Mouse (Mus musculus) bone marrow, adult 2 months (tissue): Measurements from ENCODE around the gene Pmel. TPM values are rescaled to one million over a fixed set of nuclear protein-coding genes. Genes with fewer than 3 reads are reported as not detected.

ENCODE experiments used
- H3K27ac ChIP-seq: fragments of 200-500 bp; 2 replicates; pipeline ENCODE4 v1.5.1; 2012; ENCODE audit warnings: low read depth, mild to moderate bottlenecking, control low read depth, inconsistent platforms, low read length; ENCODE audit not compliant: control insufficient read depth, poor library complexity, insufficient read depth
- H3K4me1 ChIP-seq: fragments of 200-500 bp; 2 replicates; pipeline ENCODE4 v1.6.1; 2011; ENCODE audit warnings: low read length; ENCODE audit not compliant: control insufficient read depth, insufficient read depth
- H3K4me3 ChIP-seq: fragments of 200-500 bp; replicated peaks from 2 replicates; pipeline ENCODE3; 2011; ENCODE audit warnings: mild to moderate bottlenecking, low read depth, low read length, control low read depth; ENCODE audit not compliant: control insufficient read depth
- CTCF ChIP-seq: fragments of 200-500 bp; IDR thresholded peaks from 2 replicates; pipeline ENCODE4 v1.5.1; 2011; ENCODE audit warnings: low read length, control low read depth; ENCODE audit not compliant: control insufficient read depth, insufficient read depth
- POLR2A ChIP-seq: fragments of 200-500 bp; IDR thresholded peaks from 2 replicates; pipeline ENCODE4 v1.6.1; 2011; ENCODE audit warnings: low read depth, mild to moderate bottlenecking, control low read depth, low read length, borderline replicate concordance; ENCODE audit not compliant: control insufficient read depth
- whole genome bisulfite sequencing: fragments of 180-500 bp; shearing (Covaris S2); methylation state at CpG from one replicate; pipeline ENCODE4 v1.1.7; 2018; 5-methylcytosine and 5-hydroxymethylcytosine counted together
- polyA plus RNA-seq: library from polyadenylated mRNA; stranded (reverse); fragments of >200 nt; gene quantifications from 2 replicates; pipeline ENCODE4 v1.2.4, GENCODE M21; 2011; ENCODE audit warnings: low replicate concordance; ENCODE audit not compliant: missing spikeins, insufficient read depth, insufficient read length

The Pmel gene
- polyA plus RNA-seq, 1 experiment: 1.4 TPM

- Histone ChIP-seq H3K27ac (peak within 1 kb of the TSS; percentile 96), H3K4me1 (peaks cover 3% of the 10 kb centered on the region; the same call in 1 of the 2 replicates), H3K4me3 (peak within 1 kb of the TSS; percentile 90)
- WGBS: under 1% methylated on average over 36 of the region's 36 CpGs
- TF ChIP-seq CTCF: no peak
- peak; percentile 82; the same call in 1 of the 2 replicates for TF ChIP-seq POLR2A
Measured at GRCm38 (mm10) chr10:128747646-128748251, 43.8 kb downstream of the Pmel start, which contains the start of gene Pym1. Gene Pym1 (plus strand): TSS chr10:128747889.

GRCm38 (mm10) chr10:128748252-128748864 lies 44.4 kb downstream of the Pmel start:
- peak overlapping the region; percentile 90 for H3K4me3 ChIP-seq
- WGBS: under 1% methylated on average over 37 of the region's 37 CpGs
- H3K4me1 ChIP-seq: peaks cover 3% of the 10 kb centered on the region; the same call in 1 of the 2 replicates
- peak overlapping the region; percentile 96 for H3K27ac ChIP-seq
- peak; percentile 43; the same call in 1 of the 2 replicates for TF ChIP-seq POLR2A
- no peak for TF ChIP-seq CTCF

Other genes starting within 250 kb of the Pmel start
- 45.0 and 74.4 TPM in 2 replicates for gene Smarcc2, start 244.9 kb upstream of the Pmel start, polyA plus RNA-seq
- gene Myl6, start 210.1 kb upstream of the Pmel start, polyA plus RNA-seq: 1,368 and 2,050 TPM in 2 replicates
- 0.79 and 2.4 TPM in 2 replicates for gene Myl6b, start 205.5 kb upstream of the Pmel start, polyA plus RNA-seq
- 26.2 and 36.1 TPM in 2 replicates for gene Esyt1, start 178.3 kb upstream of the Pmel start, polyA plus RNA-seq
- 7.0 and 9.8 TPM in 2 replicates for gene Zc3h10, start 156.4 kb upstream of the Pmel start, polyA plus RNA-seq
- gene Rpl41, start 154.9 kb upstream of the Pmel start, polyA plus RNA-seq: 2,208 and 2,695 TPM in 2 replicates
- 80.3 and 116 TPM in 2 replicates for gene Pa2g4, start 138.2 kb upstream of the Pmel start, polyA plus RNA-seq
- gene Erbb3, start 114.5 kb upstream of the Pmel start, polyA plus RNA-seq: 0.59 and 0.75 TPM in 2 replicates
- gene Rps26, start 77.4 kb upstream of the Pmel start, polyA plus RNA-seq: 1,015 and 1,193 TPM in 2 replicates
- not detected in 2 replicates for gene Ikzf4, start 58.2 kb upstream of the Pmel start, polyA plus RNA-seq
- 10.8 and 11.6 TPM in 2 replicates for gene Suox, start 30.1 kb upstream of the Pmel start, polyA plus RNA-seq
- gene Rab5b, start 7.9 kb upstream of the Pmel start, polyA plus RNA-seq: 26.4 and 35.4 TPM in 2 replicates
- 60.6 and 62.9 TPM in 2 replicates for gene Cdk2, start 836 bp downstream of the Pmel start, polyA plus RNA-seq
- 19.2 and 41.7 TPM in 2 replicates for gene Dgka, start 40.7 kb downstream of the Pmel start, polyA plus RNA-seq
- 58.3 and 76.9 TPM in 2 replicates for gene Pym1, start 43.7 kb downstream of the Pmel start, polyA plus RNA-seq
- gene Mmp19, start 86.7 kb downstream of the Pmel start, polyA plus RNA-seq: 2.4 and 5.1 TPM in 2 replicates
- 12.2 and 20.7 TPM in 2 replicates for gene Dnajc14, start 99.9 kb downstream of the Pmel start, polyA plus RNA-seq
- 2.8 and 8.3 TPM in 2 replicates for gene Tmem198b, start 100.2 kb downstream of the Pmel start, polyA plus RNA-seq
- gene Sarnp, start 113.1 kb downstream of the Pmel start, polyA plus RNA-seq: 45.2 and 73.3 TPM in 2 replicates
- 24.9 and 25.4 TPM in 2 replicates for gene Ormdl2, start 117.5 kb downstream of the Pmel start, polyA plus RNA-seq
- 2.4 and 3.6 TPM in 2 replicates for gene Gdf11, start 187.5 kb downstream of the Pmel start, polyA plus RNA-seq
- 49.2 and 134 TPM in 2 replicates for gene Cd63, start 196.8 kb downstream of the Pmel start, polyA plus RNA-seq
- 2.6 and 6.2 TPM in 2 replicates for gene Rdh5, start 218.7 kb downstream of the Pmel start, polyA plus RNA-seq
- gene Bloc1s1, start 219.8 kb downstream of the Pmel start, polyA plus RNA-seq: 78.6 and 92.7 TPM in 2 replicates
- 1.4 and 1.9 TPM in 2 replicates for gene Itga7, start 229.6 kb downstream of the Pmel start, polyA plus RNA-seq